Mouse (Mus musculus): ENCODE results near the gene Dhx57.
"Not testable (repeated sequence)": the region's sequence is repeated elsewhere in the genome, so short reads cannot be mapped to it uniquely, and the experiment has no call there.

Dhx57 gene

DNA sequence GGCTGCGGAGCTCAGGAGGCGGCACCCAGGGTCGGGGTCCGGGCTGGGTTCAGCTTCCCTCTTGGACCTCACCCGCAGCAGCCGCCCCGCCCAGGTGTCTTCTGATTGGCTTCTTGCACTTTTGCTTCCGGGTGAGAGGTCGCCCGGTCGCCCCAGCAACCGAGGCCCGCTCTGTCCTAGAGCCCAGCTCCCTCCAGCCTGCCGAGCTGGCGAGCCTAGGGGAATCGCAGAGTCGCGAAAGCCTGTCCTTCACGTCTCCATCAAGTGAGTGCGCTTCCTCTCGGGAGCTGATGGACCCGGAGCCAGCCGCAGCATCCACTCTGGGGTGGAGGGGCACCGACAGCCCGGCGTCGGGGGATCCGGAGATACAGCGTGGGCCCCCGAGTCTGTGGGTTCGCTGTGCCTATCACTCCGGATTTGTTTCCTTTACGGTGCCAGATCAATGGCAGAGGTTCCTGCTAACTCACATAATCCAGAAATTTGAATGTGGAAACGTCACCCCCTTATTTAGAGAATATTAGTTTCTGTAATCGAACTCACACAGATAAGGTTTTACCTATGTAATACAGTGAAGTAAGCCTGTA lies at the start of gene Dhx57, which contains the start of gene Morn2:
TSS of gene Dhx57 (minus strand) at position 403 of the 584 bp plus-strand sequence.
TSS of gene Morn2 (plus strand) at position 130 of the 584 bp plus-strand sequence.
- DNase-seq (ENCODE audit: low spot score in 2 of 2), result peak; percentile 98 to 99

DNA sequence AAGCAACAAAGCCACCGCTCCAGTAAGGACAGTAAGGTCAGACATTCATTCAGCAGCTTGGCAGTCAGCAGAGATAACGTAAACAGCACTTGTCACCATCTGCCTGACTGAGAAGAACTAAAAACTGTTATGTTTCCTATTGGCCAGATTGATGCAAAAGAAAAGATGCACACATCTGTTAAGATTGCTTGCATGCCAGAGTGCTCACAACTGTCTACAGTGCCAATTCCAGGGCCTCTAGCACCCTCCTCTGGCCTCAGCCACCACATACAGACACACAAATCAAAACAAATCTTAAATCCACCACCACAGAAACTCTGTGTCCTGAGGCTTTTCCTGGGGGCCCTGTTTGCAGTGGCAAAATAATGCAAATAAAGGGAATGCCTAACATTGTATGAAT lies 42.1 kb upstream of the Dhx57 start:
- DNase-seq (ENCODE audit: low spot score in 2 of 2), result no peak

DNA sequence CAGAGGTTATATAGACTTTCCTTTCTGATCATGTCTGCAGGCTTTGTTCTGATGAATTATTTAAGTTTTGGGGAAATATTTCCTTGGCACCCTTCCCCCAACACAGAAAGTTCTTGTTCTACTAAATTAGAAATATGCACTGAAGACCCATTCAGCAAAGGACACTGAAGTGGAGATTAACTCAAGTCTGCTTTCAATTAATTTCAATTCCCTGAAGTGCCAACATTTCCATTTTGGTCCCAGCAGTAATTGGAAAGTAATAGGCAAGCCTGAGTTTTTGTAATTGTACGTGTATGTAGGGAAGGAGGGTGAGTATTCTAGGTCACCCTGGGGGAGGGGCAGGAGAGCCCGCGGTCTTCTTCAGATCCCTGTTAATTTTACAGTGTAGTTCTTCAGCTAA lies 36.2 kb upstream of the Dhx57 start:
- DNase-seq (ENCODE audit: low spot score in 2 of 2), result no peak

DNA sequence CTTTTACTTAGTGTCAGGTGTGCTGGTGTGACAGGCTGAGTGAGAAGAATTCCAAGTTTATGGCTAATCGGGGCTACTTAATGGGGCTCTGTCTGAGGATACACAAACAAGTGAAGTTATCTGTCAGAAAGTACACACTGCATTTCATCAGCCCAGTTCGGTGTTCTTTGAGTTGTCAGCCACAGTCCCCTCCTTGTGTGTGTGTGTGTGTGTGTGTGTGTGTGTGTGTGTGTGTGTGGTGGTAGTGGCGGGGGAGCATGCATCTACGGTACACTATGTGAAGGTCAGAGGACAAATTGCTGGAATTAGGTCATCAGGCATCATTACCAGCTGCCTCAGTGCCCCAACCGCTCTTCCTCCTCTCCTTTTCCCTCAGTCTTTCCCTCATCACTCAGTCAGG lies 35.2 kb upstream of the Dhx57 start:
- DNase-seq (ENCODE audit: low spot score in 2 of 2), result no peak

DNA sequence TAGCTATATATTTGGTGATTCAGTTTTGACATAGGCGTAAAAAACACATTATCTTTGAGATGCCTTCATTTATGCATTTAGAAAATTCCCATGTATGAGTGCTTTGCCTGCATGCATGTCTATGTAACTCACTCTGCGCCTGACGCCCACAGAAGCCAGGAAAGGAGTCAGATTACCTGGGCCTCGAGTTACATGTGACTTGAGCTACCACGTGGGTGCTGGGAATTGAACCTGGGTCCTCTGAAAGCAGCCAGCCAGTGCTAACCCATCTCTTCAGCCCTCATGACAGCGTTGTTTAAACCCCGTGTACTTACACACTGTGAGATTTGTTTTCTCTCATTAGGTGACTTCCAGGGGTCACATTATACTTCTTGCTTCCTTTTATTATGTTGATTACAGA lies 34.2 kb upstream of the Dhx57 start:
- no peak for DNase-seq (ENCODE audit: low spot score in 2 of 2)

DNA sequence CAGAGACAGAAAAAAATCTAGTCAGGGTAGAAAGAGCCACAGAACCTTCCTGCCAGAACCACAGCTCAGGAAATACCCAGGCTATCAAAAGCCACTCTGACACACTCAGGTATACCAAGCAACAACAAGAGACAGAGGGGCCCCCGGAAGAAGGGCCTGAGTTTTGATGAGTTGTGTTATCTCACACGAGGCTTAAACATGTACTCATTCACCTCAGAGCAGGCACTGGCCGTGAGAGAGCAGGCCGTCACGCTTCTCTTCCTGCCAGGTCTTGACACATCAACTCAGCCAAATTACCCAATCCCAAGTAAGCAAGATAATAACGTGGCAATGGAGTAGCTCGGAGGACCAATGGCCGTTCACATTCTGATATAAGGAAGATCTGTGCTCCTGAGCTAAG lies 33.4 kb upstream of the Dhx57 start:
- DNase-seq (ENCODE audit: low spot score in 2 of 2), result no peak

DNA sequence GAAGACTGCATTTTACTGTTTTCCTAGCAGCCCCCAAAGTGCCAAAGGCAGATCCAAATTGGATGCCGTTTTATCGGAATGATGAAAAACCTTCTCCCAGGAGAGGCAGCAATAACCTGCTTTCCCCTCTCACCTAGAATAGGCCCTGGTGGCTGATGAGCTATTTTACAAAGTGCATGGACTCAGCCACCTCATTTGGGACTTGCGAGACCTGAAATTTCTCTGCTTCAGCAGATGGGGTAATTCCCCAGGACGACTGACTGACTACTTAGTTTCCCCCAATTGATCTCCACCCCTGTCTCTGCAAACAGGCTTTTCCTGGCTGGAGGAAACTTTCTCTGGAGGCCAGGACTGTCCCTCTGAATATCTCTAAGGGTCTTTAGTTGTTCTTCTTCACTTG lies 32.7 kb upstream of the Dhx57 start:
- no peak for DNase-seq (ENCODE audit: low spot score in 2 of 2)

DNA sequence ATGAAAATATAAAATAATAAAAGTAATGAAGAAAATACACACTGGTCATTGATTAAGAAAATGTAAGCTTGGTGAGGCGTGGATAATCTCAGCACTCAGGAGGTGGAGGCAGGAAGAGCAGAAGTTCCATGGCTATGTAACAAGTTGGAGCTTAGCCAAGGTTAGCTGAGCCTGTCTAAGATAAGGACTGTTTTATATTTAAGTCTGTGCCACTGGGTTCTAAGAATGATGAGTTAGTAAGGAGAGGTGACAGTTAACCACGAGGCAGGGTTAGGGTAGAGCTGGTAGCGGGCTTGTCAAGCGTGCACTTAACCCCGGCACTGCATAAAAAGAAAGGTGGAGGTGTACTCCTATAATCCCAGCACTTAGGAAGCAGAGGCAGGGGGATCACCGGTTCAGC lies 32.0 kb upstream of the Dhx57 start:
- DNase-seq (ENCODE audit: low spot score in 2 of 2), result no peak

DNA sequence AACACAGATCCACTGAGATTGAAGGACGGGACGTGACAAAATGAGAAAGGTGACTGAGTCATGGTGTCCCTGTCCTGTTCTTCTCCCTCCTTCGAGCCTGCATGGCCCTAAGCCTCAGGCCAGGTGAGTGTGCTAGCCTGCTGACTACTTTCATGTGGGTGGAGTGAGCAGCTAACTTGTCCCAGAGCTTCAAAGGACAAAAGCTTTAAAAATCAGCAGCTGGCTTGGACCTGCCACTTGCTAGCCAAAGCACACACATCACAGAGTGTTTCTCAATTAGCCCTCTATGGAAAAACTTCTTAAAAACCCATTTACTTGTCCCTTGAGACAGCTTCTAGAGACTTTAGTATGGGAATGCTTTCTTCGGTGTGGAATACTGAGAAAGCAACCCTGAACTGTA lies 22.1 kb upstream of the Dhx57 start:
- DNase-seq (ENCODE audit: low spot score in 2 of 2), result no peak

DNA sequence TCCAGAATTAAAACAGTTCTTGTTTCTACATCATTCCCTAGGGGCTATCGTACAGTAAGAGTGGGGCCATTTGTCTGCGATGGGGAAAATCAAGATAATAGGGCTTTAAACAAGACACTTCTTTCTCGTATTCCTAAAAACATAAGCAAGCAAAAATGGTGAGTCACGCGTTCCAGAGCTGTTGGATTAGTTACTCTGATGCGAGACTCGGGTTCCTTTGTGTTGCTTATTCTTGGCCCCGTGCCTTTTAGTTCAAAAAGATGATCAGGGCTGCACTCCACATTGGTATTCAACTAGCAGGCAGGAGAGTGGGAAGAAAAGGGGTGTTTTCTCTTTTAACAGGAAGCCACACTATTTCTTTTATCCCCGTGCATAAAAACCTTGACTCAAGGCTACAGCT lies 21.5 kb upstream of the Dhx57 start:
- no peak for DNase-seq (ENCODE audit: low spot score in 2 of 2)

DNA sequence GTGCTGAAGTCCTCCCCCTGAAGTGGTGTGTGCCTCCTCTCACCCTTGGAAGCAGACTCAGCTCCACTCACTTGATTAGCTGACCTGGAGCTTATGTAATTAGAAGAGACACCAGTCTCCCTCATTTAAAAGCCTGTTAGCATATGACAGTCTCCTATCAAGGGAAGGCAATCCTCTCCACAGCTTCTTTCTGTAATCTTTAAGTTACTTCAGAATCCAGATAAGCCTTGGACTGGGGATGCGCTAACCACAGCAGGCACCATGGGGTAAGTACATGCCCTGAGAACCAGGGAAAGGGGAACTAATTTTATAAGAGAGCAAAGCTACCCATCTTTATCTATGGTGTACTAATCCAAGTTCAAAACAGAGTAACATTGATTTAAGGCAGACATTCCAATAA lies 17.0 kb upstream of the Dhx57 start, which contains the start of gene Arhgef33:
TSS of gene Arhgef33 (plus strand) at position 157 of the 400 bp plus-strand sequence.
- no peak for DNase-seq (ENCODE audit: low spot score in 2 of 2)

DNA sequence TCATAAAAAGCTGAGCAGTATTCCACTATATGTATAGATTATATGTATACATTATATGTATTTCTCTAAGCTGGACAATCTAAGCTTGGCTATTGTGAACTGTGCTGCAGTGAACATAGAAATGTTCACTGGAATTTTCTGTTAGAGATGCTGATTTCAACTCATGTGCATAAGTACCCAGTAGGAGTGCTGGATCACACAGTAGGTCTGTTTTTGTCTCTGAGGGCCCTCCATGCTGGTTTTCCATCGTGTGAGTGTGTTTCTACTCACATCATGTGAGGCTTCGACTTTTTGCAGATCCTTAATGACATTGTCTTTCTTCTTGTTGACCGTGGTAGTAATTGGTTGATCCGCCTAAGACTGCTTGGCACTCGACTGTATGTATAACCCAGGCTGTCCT lies 8.6 kb upstream of the Dhx57 start:
- DNase-seq (ENCODE audit: low spot score in 2 of 2), result no peak

DNA sequence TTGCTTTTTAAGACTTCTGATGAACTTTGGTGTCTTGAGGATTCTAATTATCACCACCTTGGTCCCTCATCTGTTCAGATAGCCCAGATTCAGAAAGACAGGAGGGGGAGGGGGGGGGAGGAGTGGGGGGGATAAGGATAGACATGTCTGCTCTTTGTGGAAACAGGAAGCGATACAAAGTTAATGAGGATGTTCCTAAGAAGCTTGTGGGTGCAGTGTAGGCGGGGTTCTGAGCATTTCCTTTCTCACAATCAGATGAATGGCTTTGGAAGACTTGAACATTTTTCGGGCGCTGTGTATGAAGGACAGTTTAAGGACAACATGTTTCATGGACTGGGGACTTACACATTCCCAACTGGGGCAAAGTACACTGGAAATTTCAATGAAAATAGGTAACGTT lies 5.0 kb upstream of the Dhx57 start:
- DNase-seq (ENCODE audit: low spot score in 2 of 2), result no peak

DNA sequence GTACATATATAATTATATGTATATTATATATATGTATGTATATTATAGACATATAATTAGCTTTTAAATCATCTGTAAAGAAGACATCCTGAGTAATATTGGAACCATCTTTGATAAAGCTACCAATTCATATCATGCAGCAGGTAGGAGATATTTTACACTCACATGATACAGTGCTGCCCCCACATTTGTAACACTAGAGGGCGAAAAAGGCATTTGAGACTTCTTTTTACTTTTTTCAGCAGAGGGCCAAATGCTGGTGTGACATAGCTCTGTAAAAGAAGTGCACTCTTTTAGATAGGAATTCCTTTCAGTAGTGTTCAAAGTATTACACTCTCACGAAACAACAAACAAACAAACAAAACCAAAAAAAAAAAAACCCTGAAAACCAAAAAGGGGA lies 872 bp upstream of the Dhx57 start:
- DNase-seq (ENCODE audit: low spot score in 2 of 2), result peak in 1 of 2 experiments; percentile 19

DNA sequence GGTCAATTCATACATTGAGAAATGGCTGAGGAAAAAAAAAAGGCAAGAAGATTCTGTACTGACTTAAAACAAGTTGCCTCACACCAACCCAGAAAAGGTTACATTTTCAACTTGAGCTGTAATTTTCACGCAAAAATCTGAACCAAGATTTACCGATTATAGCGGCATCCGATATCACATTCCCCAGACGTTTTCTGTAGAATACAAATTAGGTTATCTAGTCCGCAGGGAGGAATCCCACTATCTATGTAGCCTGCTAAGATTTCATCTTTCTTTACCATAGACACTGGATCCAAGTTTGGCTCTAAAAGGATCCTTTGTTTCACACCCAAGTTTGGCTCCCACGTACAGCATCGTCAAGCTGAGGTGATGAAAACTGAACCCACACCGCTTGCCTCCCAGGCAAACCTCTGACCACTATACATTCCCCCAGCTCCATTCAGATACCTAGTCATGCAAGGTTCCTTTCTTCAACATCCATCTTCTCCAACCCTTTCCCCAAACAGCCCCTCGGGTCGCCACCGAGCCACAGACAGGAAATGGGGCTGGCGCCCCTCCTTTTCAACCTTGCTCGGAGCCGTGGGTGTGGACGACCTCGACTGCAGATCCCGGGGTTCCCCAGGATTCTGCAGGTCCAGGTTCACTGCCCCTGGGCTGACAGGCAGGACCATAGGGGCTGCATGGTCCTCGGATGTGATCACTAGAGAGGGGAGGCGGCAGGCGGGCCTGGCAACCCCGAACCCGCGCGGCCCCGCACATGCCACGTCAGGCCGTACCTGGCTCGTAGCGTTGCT lies 799 bp downstream of the Dhx57 start:
- no peak for DNase-seq (ENCODE audit: low spot score in 2 of 2)

DNA sequence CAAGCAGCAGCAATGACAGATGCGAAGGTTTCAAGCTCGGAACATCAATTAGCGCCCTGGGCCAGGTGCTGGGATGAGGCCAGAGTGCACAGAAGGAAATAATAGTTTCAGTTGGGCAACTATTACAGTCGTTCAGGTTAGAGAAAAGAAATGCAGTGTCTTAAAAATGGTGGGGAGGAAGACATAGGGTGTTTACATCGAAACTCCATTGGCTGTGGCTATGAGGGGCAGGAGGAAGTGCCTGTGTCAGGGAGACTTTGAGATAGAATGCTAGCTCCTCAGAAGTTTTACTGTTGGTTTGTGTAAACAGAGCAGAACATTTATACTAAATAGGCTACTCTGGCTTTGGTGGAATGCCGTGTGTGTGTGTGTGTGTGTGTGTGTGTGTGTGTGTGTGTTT lies 2.3 kb downstream of the Dhx57 start:
- DNase-seq (ENCODE audit: low spot score in 2 of 2), result no peak

DNA sequence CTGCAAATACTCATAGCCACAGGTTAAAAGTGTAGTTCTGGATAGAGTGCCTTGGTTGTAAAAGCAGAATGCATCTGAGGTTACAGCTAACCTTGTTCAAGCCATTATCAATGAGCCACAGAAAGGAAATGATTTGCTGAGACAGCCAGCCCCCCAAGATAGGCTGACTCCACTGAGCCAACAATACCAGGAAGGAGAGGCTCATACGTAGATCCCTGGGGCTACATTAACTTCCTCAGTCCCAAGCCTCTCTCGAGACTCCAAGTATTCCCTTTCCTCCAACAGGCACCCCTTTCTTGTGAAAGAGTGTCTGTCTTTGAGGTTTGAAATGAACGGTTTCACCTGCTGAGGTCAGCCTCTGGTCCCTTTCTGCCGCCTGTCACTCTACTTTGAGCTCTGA lies 5.8 kb downstream of the Dhx57 start:
- no peak for DNase-seq (ENCODE audit: low spot score in 2 of 2)

DNA sequence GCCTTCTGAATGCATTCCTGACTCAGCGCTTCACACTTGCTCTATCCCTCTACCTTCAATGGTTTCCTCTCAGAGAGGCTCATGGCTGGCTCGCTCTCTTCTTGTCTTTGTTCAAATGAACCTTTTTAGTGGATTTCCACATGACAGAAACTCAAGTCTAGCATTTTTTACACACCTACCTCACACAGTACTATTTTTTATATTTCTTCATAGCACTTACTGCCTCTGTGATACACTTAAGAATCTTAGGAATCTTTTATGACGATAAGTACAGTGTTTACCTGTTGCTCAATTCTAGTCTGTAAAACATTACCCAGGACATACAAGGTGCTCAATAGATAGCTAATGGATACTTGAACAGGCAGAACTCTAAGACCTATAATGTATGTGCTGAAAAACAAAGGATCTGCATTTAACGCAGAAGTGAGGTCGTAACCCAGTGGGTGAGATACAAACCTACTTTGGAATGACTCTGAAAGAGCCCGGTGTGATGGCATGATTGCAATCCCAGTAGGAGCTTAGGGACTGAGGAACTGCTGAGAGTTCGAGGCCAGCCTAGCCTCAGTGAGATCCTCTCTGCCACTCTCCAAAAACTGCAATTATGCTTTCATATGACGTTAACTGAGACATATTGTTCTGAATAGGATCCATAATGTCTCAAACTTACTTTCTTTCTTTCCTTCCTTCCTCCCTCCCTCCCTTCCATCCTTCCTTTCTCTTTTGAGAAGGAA lies 10.8 kb downstream of the Dhx57 start:
- no peak for DNase-seq (ENCODE audit: low spot score in 2 of 2)

DNA sequence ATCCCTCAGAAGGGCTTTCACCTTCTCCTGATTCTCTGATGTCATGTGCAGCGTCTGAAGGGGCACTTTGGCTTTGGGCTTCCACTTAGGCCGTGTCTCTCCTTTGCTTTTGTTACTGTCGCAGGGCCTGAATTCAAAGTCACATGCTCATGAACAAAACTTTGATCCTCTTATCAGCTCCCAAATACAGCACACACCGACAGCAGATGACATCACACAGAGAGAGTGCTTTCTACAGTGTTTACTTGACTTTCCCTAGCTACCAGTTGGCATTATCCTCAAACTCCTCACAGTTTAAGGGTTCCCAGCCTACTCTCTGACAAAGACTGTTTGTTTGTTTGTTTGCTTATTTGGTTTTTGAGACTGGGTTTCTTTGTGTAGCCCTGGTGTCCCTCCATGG lies 12.0 kb downstream of the Dhx57 start:
- DNase-seq (ENCODE audit: low spot score in 2 of 2), result no peak

DNA sequence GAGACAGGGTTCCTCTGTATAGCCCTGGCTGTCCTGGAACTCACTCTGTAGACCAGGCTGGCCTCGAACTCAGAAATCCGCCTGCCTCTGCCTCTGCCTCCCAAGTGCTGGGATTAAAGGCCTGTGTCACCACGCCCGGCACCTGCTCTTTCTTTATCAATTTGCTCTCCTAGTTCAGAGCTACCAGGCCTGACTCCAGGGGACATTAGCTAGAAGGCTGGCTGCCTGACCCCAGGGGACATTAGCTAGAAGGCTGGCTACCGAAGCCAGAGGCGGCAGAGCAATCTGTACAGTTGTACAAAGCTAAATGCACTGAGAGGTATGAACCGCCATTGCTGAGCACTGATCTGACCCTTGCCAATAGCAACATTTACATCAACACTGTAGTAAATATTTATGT lies 19.7 kb downstream of the Dhx57 start:
- DNase-seq (ENCODE audit: low spot score in 2 of 2), result not testable (repeated sequence)

DNA sequence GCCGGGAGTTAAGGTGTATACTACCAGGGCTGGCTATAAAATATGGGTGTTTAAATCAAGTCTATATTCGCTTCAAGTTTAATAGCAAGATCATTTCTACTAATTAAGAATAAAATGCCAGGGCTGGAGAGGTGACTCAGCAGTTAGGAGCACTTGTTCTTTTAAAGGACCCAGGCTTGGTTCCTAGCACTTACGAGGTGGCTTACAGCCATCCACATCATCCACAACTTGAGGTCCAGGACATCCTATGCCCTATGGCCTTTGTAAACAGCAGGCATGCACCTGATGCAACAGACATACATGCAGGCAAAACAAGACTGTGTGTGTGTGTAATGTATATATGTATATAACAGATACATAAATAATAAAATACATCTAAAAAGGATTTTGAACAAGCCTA lies 22.1 kb downstream of the Dhx57 start:
- DNase-seq (ENCODE audit: low spot score in 2 of 2), result no peak

DNA sequence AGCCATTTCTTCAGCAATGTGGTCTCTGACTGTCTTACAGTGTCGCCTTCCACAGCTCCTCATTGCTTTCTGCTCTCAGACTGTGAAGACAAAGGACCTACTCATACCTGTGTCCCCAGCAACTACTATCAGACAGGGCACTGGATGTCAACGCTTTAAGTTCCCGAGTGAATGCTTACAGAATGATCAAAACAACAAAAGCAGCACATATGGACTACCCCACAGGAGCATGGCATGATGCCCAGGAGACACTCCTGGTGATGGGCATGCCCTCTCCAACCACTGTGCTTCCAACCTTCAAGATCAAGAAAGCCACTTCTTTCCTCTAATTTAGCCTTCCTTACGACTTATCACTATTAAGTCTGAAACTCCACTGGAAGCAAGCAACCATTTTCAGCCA lies 23.2 kb downstream of the Dhx57 start:
- no peak for DNase-seq (ENCODE audit: low spot score in 2 of 2)

DNA sequence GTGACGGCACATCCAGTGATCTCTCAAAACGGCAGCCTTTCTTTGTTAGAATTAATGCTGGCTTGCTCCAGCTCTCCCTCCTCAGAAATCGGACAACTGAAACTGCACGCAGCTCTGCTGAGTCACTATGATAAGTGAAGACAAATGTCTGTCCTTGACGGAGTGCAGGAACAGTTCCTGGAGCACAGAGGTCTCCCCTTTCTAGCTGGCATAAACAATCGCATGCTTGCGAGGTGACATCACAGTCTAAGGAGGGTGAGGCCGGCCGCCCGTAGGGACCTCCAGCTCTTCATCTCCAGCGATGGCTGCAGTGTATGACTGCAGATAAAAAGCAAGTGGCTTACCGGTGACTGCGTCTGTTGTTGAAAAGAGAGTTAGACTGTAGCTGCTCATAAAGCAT lies 35.1 kb downstream of the Dhx57 start:
- DNase-seq (ENCODE audit: low spot score in 2 of 2), result no peak

Data from cerebellum, postnatal 4 days (tissue).